Mouse (Mus musculus) C2C12 (cell line): Measurements from ENCODE around the gene Fgr.

Source experiments
- CTCF ChIP-seq: IDR thresholded peaks from one replicate; pipeline ENCODE4 v1.5.1; 2011; ENCODE audit not compliant: control insufficient read depth, insufficient read depth, insufficient read length
- FOSL1 ChIP-seq: IDR thresholded peaks from one replicate; pipeline ENCODE4 v1.8.0; 2011; ENCODE audit warnings: mild to moderate bottlenecking, low read length; ENCODE audit not compliant: poor library complexity, insufficient read depth, severe bottlenecking
- MAX ChIP-seq: IDR thresholded peaks from one replicate; pipeline ENCODE4 v1.6.1; 2011; ENCODE audit warnings: mild to moderate bottlenecking, control low read depth

DNA sequence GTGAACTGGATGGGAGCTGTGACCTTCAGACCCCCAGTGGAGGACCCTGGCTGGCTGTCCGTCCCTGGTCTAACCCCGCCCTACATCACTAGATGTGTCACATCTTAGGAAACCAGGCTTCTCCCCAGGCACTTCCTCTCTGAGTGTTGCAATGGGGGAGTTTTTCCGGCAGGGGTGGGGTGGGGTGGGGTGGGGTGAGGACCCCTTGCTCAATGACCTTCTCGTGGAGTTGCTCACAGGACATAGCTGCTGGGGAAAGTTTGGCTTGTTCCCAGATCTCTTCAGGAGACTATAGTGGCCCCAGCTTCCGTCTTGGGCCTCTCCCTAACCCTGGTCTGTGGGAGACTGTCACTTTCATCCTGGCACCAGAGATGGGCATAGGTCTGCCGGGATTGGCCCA, 9.1 kb downstream of the Fgr start:
- TF ChIP-seq CTCF: no peak
- TF ChIP-seq FOSL1: no peak
- TF ChIP-seq MAX: no peak
